Mouse (Mus musculus) kidney, adult 11 months (tissue): ENCODE data around the gene Lap3.
A peak's percentile ranks its signal among the peaks of the same experiment; 100 is the strongest.

Experiments
- DNase-seq: peaks from one replicate; pipeline ENCODE4 v3.0.0; 2022

Lap3 gene

DNA sequence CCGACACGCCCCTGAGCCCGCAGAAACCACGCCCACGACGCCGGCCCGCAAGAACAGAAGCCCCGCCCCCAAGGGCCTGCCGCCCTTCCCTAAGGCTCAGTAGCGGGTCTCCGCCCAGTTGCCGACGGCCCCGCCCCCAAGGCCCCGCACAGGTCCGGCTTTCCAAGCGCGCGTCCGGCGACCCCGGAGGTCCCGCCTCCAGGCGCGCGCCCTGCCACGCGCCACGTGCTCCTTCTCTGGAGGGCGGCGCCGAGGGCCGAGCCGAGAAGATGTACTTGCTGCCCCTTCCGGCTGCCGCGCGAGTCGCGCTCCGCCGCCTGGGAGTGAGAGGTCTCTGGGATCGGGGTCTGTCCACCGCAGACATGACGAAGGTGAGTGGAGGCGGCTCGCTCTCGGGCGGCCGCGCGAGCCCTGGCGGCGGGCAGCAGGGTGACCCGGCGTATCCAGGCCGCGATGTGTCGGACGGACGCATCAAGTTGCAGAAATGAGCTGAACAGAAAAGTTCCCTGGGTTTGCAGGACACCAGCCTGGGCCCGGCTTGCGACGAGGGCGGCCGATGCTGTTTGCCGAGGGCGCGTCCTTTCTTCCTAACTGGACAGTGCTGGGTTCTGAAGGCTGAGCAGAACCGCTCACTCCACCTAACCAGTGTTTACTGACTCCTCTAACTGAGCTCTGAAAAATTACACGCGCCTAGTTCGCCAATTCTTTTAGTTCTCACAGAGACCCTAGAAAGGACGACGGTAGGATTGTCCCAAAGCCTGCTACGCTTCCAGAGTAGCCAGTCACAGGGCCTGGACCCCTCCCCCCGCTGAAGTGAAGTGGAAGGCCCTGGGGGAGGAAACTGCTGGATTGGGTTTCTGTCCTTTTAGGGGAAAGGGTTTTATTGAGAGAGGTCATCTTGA is at the start of gene Lap3:
Lap3 (plus strand) TSS at position 184 of the 902 bp plus-strand sequence.
- DNase-seq, result peak; percentile 99

DNA sequence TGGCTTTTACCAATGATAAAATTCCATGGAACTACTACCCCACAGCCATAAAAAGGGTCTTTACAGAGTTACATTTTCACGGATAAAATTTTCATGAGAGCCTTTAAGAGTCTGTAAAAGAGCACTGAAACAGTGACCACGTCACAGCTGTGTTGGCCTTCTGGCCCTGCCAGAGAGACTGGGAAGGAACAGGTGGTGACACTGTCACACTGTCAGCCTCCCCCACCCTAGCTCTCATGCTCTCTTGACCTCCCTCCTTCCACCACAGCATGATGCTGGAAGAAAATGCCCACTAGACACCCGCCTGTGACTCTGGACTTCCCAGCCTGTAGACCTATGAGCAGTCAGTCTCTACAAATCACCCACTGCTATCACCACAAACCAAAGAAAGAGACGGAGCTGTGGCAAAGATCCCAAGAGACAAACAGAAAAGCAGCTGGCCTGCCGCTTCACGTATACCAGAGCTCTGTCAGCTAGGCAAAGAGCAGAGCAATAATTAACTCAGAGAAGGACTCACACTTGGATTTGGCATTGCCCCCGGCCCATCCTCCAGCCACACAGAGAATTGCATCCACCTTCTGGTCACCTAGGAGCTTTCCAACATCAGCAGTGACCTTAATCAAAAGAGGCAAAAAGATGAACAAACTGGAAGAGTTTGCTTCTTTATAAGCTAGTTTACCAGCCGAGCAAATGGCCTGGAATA is 48.9 kb upstream of the Lap3 start:
- peak; percentile 79 for DNase-seq

DNA sequence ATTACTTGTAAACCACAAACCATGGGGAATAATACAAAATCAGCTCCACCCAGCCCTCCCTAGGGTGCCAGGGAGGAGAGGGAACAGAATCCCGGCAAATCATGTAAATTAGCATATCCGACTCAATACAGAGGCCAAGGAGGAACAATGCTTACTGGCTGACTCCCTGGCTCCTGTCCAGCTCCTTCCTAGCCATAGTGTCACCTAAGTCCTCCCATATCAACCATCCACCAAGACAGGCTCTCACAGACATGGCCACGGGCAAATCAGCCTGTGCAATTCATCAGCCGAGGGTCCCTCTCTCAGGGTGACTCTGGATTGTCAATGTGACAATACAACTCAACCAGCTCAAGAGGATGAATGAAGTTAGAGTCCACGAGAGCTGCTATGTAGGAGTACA is 44.5 kb upstream of the Lap3 start:
- peak; percentile 19 for DNase-seq

DNA sequence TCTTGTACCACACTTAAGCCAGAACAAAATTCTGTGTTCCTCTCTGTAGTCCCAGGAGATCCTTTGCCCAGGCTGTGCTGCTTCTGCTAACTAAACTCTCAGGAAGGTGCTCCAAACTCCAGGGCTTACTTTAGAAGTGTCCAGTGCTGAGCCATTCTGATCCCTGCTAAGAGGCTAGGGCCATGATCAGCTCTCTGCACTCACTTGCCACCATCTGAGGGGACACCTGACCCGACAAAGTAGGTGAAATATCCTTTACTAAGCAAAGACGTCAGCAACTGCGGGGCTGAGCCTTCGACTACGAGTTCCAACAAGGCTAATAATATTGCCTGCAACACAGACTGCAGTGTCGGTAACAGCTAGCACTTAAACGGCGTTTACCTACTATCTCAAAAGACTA is 44.0 kb upstream of the Lap3 start:
- DNase-seq, result no peak

DNA sequence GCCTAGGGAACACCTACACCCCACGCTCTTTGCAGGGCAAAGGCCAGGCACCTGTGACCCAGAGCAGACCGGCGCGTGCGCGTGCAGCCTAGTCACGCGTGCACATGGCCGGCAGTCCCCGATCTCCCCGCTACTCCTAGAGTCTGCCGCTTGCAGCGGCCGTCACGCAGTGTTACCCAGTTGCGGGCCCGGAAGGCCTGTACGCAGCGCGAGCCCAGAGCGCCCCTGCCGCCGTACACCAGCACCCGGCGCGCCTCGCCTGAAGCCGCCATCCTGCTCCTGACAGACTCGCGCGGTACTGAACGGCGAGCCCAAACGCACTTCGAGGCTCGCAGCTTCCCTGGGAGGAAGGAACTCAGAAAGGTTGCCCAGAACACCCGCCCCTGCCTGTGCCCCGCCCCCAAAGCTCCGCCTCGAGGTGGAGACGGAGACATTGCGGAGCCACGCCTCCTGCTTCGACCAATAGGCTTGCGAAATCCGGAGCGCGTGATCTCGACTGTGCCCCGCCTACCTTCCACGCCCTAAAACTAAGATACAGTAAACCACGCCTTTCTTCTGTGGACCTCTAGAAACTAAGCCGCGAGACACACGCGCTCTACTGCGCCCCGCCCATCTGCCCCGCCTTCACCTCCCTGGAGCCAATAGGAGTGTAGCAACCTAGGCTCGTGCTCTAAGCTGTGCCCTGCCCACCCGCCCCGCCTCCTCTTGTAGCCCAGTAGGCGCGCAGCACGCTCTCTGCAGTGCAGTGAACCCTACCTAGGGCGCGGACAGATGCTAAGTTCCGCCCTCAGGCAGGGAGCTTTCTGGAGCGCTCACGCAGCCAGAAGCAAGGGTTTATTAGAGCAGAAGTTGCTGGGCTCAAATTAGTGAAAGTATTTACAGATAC is 43.1 kb upstream of the Lap3 start, which contains the start of gene Qdpr:
Qdpr (minus strand) TSS at position 406 of the 886 bp plus-strand sequence.
- DNase-seq, result peak; percentile 99

DNA sequence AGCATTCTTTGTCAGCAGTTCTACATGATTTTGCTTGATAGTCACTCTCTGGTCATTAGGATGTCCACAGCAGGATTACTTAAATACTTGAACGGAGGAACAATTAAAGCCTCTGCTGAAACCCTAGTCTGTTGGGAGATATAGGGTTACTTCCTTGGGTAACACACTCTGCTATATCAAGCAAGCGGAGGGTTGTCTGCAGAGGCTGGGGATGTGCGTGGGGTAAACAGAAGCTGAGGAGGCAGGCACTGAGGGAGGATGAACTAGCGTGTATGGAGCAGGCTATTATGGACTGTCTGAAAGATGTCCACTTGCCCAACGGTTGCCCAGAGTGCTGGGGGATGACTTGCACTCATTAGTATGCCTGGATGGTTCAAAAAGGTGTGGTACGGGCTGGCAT is 39.7 kb upstream of the Lap3 start, which contains the start of gene Clrn2:
Clrn2 (plus strand) TSS at position 301 of the 400 bp plus-strand sequence.
- no peak for DNase-seq

DNA sequence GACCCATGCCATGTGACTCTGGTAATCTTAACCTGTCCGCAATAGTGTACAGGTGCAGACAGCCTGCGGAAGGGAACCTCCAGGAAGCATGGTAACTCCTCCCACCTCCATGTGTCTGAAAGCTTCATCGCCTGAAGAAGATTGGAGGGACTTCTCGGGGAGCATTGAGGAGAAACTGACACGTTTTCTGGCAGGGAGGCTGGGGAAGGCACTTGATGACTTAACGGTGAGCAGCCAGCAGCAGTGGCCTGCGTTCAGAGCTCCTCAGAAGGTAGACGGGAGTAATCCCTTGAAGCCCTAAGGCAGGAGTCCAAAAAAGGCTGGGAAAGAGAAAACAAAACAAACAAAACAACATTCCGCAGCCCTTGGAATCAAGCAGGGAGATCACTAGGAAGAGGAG is 38.7 kb upstream of the Lap3 start:
- no peak for DNase-seq

DNA sequence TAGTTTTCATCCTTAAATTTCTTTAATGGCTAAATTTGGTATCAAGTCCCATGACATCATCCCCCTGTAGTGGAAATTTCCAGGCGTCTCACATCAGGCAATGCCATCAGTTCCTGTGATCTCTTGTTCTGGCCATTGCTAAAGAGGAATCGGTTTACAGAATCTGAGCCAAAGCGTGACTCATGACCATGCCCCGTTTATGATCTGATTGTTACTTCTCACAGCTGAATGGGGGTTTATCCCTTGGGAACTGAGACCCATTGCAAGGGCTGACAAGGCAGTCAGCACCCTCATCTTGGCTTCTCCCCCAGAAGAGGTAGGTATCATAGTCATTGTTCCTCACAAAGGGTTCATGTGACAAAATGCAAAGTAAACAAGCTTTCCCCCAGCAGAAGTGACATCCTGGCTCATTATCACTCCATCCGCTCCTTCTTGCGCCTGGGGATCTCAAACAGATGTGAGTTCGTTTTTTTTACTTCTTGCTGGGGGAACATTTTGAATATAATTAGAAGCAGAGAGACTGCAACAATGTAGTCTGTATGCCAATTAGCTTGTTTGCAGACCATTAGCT is 20.2 kb upstream of the Lap3 start:
- no peak for DNase-seq

DNA sequence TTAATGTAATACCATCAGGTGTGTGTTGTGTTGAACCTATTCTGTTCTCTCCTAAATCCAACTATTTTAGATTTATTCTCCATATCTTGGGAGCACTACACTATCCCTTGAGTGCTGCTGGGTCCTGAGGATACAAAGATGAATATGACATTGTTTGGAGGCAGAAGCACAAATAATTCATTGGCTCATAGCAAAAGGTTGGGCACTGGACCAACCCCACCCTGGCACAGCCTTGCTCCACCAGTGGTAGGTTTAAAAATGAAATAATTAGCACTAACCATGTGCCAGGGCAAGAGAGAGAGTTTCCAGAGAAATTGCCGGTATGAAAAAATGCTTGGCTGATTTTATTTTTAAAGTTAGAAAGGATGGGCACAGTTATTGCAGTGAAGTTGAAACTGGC is 19.7 kb upstream of the Lap3 start:
- no peak for DNase-seq

DNA sequence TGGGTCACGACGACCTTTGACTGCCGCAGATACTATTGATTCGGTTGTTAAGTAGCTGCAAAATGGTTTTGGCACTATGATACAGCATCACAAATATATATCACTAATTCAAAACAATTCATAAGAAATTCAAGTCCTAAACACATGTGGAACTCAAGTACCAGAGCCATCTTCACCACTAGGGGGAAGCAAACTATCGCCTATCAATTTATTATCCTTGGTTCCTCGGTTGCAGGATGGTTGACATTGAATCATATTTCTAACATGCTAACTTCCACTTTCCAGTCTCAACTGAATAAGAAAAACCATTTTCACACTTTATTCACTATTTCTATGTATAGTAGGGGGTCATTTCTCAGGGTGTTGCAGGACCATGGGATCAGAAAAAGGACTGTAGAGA is 19.0 kb upstream of the Lap3 start:
- DNase-seq, result no peak

DNA sequence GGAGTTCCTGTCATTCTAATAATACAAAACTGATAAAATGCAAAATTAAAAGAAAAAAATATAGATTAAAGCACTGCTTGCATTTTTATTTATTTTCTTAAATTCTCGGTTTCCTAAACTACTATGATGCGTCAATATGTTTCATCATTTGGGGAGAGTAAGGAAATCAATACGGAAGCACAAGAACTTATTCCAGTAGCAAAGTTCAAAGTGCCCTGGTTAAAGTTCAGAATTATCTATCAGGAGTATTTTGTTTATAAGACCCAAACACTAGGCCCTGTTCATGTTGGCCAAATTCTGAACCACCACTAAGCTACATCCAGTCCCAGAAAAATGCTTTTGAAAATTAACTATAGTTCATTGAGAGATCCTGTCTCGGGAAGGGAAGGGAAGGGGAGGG is 18.4 kb upstream of the Lap3 start:
- no peak for DNase-seq

DNA sequence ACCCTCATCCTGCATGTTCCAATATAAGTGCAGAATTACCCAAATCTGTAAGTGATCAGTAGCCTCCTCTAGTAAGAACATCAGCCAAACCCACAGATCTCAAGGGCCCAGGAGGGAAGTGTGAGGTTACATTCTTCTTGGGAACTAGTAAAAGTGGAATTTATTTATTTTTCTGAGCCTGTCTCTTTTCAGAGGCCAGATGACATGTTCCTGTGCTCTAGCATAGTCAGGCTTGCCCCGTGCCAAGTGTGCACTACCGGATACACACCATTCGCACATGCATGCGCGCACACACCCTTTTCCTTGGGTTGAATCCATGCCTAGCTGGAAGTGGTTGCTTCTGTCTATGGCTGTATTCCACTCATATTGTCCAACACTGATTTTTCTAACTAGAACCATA is 17.4 kb upstream of the Lap3 start:
- DNase-seq, result no peak

DNA sequence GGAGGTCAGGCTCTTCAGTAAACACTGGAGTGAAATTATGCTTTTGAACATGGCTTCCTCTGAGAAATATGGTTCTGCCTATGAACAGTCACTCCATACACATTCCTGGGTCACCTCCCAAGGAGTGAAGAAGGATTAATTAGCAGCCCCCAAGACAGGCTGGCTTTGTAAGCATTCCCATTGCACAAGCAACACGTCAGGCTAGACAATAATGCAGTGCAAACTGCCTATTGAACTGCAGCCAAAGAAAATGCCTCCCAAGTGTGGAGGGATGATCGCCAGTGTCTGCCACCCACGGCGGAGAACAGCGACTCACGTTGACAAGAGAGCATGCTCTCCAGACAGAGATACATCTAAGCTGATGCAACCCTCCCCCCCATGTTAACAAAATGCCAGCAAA is 16.9 kb upstream of the Lap3 start:
- DNase-seq, result no peak

DNA sequence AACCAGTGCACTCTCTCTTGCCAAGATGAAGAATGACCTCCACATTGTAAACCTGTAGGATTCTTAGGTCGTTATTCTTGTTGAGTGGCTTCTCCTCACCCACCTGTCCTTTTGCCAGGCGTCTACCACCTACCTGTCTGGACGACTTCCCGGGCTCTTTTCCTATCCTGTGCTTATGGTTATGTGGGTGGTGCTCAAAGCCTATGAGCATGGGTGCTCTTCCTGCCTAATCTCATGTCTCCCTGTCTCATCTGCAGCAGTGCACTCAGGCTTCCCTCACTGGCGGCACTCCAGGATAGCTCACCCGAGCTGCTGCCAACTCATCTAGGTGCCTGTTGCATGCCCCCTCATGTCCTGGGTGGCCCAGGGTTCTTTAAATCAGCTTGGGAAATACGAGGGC is 15.6 kb upstream of the Lap3 start:
- no peak for DNase-seq

DNA sequence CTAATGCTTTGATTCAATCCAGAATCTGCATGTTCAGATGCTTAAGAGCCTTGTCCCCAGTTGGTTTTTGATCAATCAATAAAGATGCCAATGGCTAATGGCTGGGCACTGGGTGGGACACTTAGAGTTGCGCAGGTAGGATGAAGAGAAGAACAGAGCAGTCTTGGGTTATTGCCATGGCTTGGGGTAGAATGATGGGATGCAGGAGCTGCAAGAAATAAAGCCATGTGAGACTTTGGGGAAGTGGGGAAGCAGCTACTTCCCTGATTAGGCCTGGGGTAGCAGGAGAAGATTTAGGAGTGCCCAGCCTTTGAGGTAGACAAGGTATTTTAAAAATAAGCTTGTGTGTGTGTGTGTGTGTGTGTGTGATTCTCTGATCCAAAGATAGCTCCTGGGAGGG is 13.1 kb upstream of the Lap3 start:
- DNase-seq, result no peak

DNA sequence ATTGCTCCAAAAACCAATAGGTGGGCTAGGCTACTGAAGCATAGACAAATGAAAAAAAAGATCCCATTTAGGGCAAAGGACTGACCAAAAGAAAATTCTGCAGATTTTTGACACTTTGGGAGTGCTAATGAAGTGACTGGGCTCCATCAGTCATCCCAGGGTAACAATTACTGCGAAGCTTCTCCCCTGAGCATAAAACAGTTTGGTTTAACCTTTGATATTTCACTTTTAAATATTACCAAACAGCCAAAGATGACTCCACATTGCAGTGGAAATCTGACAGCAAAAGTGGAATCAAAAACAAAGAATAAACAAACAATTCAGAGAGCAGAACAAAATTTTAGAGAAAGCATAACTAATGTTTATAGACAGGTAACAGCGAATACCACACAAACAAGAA is 12.0 kb upstream of the Lap3 start:
- DNase-seq, result no peak

DNA sequence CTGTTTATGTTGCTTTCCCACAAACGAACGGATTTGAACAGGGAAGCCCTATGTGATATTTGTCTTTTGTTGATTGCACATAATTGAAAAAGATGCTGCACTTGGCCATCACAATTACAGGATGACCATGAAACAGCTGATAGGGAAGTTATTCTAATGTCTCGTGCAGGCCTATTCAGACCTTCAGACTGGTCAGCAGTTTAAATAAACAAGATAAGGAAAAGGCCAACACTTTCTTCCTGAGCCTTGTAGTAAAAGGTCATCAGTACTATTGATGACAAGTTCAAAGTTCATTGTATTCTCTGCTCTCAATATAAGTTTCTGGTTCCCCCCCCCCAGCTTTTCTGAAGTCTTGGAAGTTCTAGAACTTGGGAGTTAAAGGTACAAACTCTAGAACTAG is 10.6 kb upstream of the Lap3 start:
- DNase-seq, result no peak

DNA sequence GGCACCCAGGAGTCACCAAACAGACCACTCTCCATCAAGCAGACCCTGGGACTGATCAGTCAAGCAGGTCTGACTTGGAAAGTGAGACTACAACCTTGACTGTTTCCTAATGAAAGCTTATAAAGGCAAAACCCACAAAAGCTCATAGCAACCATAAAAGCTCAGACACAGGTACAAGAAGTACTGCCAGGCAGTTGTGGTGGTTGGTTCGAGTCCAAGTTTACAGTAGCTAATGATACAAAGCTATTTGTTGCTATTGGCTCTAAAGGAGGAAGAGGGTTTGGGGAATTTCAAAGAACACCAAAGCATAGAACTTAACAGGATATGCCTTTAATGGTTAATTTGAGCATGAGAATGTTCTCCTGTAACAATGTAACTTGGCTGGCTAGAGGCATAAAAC is 9.5 kb upstream of the Lap3 start:
- DNase-seq, result no peak

DNA sequence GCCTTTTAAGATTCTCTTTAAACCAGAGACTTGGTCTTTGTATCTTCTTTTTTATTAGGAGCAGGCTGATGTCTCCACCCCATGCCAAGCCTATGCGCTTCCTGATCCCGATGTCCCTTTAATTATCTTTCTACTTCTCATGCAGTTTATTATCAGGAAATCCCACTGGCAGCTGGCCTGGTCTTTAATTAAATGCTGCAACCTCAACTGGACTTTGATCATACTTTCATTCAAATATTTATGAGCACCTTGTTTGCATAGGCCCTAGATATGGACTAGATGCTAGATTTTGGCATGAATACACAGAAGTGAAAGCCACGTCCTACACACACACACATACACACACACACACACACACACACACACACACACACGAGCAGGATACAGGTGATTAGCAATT is 1.4 kb upstream of the Lap3 start:
- DNase-seq, result no peak

DNA sequence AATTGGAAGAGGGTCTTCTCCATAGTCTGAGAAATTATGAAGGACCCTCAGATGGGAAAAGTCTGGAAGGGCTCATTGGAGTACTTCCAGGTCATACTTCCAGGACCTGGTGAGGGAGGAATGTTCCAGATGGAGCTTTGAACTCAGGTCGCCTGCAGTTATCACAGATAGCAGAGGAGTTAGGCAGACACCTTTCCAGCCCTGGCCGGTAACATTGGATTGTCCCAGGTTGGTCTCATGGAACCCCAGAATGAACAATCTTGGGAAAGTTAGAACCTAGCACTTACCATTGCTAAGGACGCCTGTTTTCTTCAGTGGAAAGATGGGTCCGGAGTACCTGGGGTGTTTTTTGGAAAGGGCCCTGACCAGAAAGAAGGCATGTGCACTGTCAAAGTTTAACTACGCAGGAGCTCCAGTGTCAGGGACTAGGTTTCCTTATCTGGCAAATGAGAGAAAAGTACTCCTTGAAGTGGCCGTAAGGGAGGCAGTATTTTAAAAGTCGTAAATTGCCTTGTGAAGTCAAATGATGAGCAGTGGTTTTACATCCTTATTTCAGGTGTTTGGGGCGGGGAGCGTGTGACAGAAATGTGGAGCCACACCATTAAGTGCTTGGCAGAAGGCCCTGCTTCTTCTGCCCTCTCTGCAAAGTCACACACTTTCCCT is 1.1 kb downstream of the Lap3 start:
- DNase-seq, result no peak

DNA sequence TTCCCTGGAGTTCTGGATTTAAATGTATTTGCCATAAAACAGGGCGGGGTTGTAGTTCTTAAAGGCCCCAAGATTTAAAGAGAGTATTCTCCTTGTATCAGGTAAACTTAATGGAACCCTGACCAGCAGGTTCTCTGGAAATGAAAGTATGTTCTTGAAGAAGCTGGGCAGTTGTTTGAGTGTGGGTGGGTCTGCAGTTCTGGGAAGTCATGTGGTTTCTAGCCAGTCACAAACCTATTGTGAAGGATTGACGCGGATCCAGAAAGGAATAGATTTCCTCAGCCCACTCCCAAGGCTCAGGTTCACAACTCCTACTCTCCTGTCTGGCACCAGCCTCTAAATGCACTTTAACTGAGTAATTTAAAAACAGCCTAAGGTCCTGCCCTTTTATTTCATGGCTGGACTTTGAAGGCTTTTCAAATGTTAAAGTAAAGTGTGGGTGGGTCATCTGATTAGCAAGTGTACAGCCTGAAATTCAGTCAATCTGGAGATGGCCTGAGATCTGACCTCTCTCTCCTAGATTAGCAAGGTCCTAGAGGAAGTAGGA is 2.3 kb downstream of the Lap3 start:
- DNase-seq, result no peak

DNA sequence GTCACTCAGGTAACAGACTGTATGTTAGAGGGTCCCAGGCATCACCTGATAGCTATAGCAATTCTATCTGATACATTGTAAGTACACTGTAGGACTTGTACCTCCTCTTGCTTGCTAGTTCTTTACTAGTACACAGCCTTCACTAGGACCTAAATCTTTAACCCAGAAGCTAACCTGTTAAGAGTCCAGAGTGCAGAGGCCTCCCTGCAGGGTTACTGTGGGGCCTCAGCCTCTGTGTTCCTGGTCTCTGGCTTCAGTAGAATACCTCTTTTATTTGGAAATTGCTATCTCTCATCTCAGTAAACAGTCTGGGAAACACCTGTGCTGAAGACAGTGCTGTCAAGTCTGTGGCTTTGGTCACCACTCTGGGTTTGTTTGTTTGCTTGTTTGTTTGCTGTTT is 2.9 kb downstream of the Lap3 start:
- no peak for DNase-seq
